Comparison of ENCODE assay signal across 8 mouse cellular contexts in genomic region chrX:105927941-105928860, GRCm38 (mm10). TPM values are rescaled to one million over a fixed set of nuclear protein-coding genes. Genes with fewer than 3 reads are reported as not detected.
DNase-seq lines count a peak whose midpoint lies in the region; ATAC-seq lines count a peak whose summit lies in the region.

No protein-coding gene starts in this region.

- 20% methylated on average over 31 of the region's 69 CpGs for WGBS in limb, embryonic 15.5 days
- WGBS in midbrain, embryonic 16.5 days = 20% methylated on average over 48 of the region's 69 CpGs
- WGBS in stomach, embryonic 15.5 days = 19% methylated on average over 35 of the region's 69 CpGs

- H3K27me3 ChIP-seq in limb, embryonic 15.5 days = no peaks in the 10 kb centered on the region
- H3K27me3 ChIP-seq in midbrain, embryonic 16.5 days (ENCODE audit: control insufficient read depth, insufficient read depth, low read depth, low read length) = no peaks in the 10 kb centered on the region
- H3K27me3 ChIP-seq in stomach, embryonic 15.5 days (replicated peaks) = no peaks in the 10 kb centered on the region

- H3K27ac ChIP-seq in limb, embryonic 15.5 days = peak overlapping the region; percentile 92
- H3K27ac ChIP-seq in midbrain, embryonic 16.5 days (ENCODE audit: low read length) = peak overlapping the region; percentile 94
- H3K27ac ChIP-seq in stomach, embryonic 15.5 days = peak overlapping the region; percentile 88

- peak overlapping the region; percentile 71 for H3K9ac ChIP-seq in limb, embryonic 15.5 days
- peak overlapping the region; percentile 85 for H3K9ac ChIP-seq in midbrain, embryonic 16.5 days (ENCODE audit: low read depth, low read length)
- H3K9ac ChIP-seq in stomach, embryonic 15.5 days = peak overlapping the region; percentile 71

- no peaks in the 10 kb centered on the region for H3K36me3 ChIP-seq in limb, embryonic 15.5 days
- H3K36me3 ChIP-seq in midbrain, embryonic 16.5 days (ENCODE audit: control insufficient read depth, insufficient read depth, low read length) = no peaks in the 10 kb centered on the region
- no peaks in the 10 kb centered on the region for H3K36me3 ChIP-seq in stomach, embryonic 15.5 days

- H3K9me3 ChIP-seq in limb, embryonic 15.5 days = no peaks in the 10 kb centered on the region
- H3K9me3 ChIP-seq in midbrain, embryonic 16.5 days (replicated peaks; ENCODE audit: control insufficient read depth, low read length, poor library complexity, severe bottlenecking) = no peaks in the 10 kb centered on the region
- H3K9me3 ChIP-seq in stomach, embryonic 15.5 days = no peaks in the 10 kb centered on the region

- peak overlapping the region; percentile 34 for H3K4me2 ChIP-seq in limb, embryonic 15.5 days
- peak overlapping the region; percentile 55 for H3K4me2 ChIP-seq in midbrain, embryonic 16.5 days (ENCODE audit: low read length)
- H3K4me2 ChIP-seq in stomach, embryonic 15.5 days = peak overlapping the region; percentile 50

- ATAC-seq in limb, embryonic 15.5 days (ENCODE audit: insufficient number of reproducible peaks, low FRiP score, low TSS enrichment, low read depth) = no peak
- peak; percentile 65 for ATAC-seq in midbrain, embryonic 16.5 days
- 0 out of 2 replicates have a peak, but pooled peaks have one; percentile 3 for ATAC-seq in stomach, embryonic 15.5 days (ENCODE audit: insufficient read depth, low FRiP score, low read depth)

- H3K4me3 ChIP-seq in limb, embryonic 15.5 days = peak overlapping the region; percentile 62
- peak overlapping the region; percentile 64 for H3K4me3 ChIP-seq in midbrain, embryonic 16.5 days (ENCODE audit: low read depth, low read length)
- peak overlapping the region; percentile 60 for H3K4me3 ChIP-seq in stomach, embryonic 15.5 days (replicated peaks)

- 0 out of 2 replicates have a peak, but pooled peaks cover 4% of the 10 kb centered on the region for H3K4me1 ChIP-seq in limb, embryonic 15.5 days
- H3K4me1 ChIP-seq in midbrain, embryonic 16.5 days (ENCODE audit: control insufficient read depth, insufficient read depth, low read length) = peaks cover 11% of the 10 kb centered on the region; the same call in 1 of the 2 replicates
- H3K4me1 ChIP-seq in stomach, embryonic 15.5 days = no peaks in the 10 kb centered on the region

- peak; percentile 2 for DNase-seq in ovary, postnatal 14 days (ENCODE audit: low spot score)
- DNase-seq in ovary, adult 18-20 months (ENCODE audit: low spot score) = no peak
- DNase-seq in cerebellum, postnatal 4 days (ENCODE audit: low spot score in 2 of 2) = peak; percentile 20 to 35
- DNase-seq in gastrocnemius, postnatal 25 days = peak; percentile 19
- DNase-seq in kidney, adult 11 months = peak; percentile 18

RNA-seq across cellular contexts. Expression of gene Atrx, which starts 1.0 kb away (rescaled TPM):
- total RNA-seq in gastrocnemius, postnatal 25 days (2021) = 10 to 100 TPM; 31.2 to 39.9 TPM
- polyA plus RNA-seq in limb, embryonic 15.5 days (2015; fragmentation: Nextera tagmentation; extraction: Ambion mirVana) = 170 and 178 TPM in 2 replicates
- 262 and 297 TPM in 2 replicates for polyA plus RNA-seq in midbrain, embryonic 16.5 days (2015; fragmentation: Nextera tagmentation; extraction: Ambion mirVana)
- polyA plus RNA-seq in stomach, embryonic 15.5 days (2015; fragmentation: Nextera tagmentation; extraction: Ambion mirVana) = 160 and 170 TPM in 2 replicates
